Mouse (Mus musculus): Measurements from ENCODE around the gene Cep41. TPM values are rescaled to one million over a fixed set of nuclear protein-coding genes. Genes with fewer than 3 reads are reported as not detected.

Cep41 gene
- polyA plus RNA-seq, 1 experiment = 6.6 TPM

GRCm38 (mm10) chr6:30643694-30644460 is 49.7 kb downstream of the Cep41 start:
- H3K27me3 ChIP-seq (ENCODE audit: control insufficient read depth, insufficient read depth, low read length) = no peaks in the 10 kb centered on the region
- H3K36me3 ChIP-seq (ENCODE audit: control insufficient read depth, insufficient read depth, low read length) = no peaks in the 10 kb centered on the region
- no peak overlapping the region for H3K27ac ChIP-seq (ENCODE audit: control insufficient read depth, insufficient read depth, low read length)
- no peaks in the 10 kb centered on the region for H3K4me1 ChIP-seq (replicated peaks; ENCODE audit: control insufficient read depth, insufficient read depth, low read length)
- DNase-seq = no peak
- TF ChIP-seq POLR2A (IDR thresholded peaks at IDR 0.05; ENCODE audit: control insufficient read depth, extremely low read depth, insufficient read depth, low read length, poor library complexity) (no peak), CTCF (IDR thresholded peaks at IDR 0.05; ENCODE audit: borderline replicate concordance, control insufficient read depth, extremely low read depth, insufficient read depth, low read length, poor library complexity) (no peak)
- H3K4me3 ChIP-seq (ENCODE audit: control insufficient read depth, insufficient read depth, low read length) = no peak overlapping the region
- 65% methylated on average over 12 of the region's 12 CpGs for WGBS

- Histone ChIP-seq H3K27me3 (ENCODE audit: control insufficient read depth, insufficient read depth, low read length) (no peaks in the 10 kb centered on the region), H3K4me3 (ENCODE audit: control insufficient read depth, insufficient read depth, low read length) (no peak within 1 kb of the TSS), H3K4me1 (replicated peaks; ENCODE audit: control insufficient read depth, insufficient read depth, low read length) (no peaks in the 10 kb centered on the region), H3K27ac (ENCODE audit: control insufficient read depth, insufficient read depth, low read length) (no peak within 1 kb of the TSS), H3K36me3 (ENCODE audit: control insufficient read depth, insufficient read depth, low read length) (no peaks in the 10 kb centered on the region)
- no peak for TF ChIP-seq CTCF (IDR thresholded peaks at IDR 0.05; ENCODE audit: borderline replicate concordance, control insufficient read depth, extremely low read depth, insufficient read depth, low read length, poor library complexity)
- no peak for TF ChIP-seq POLR2A (IDR thresholded peaks at IDR 0.05; ENCODE audit: control insufficient read depth, extremely low read depth, insufficient read depth, low read length, poor library complexity)
- WGBS = 91% methylated on average over 5 of the region's 5 CpGs
- no peak for DNase-seq
Measured at GRCm38 (mm10) chr6:30638674-30639268, 54.8 kb downstream of the Cep41 start, which contains the start of gene Cpa1. Gene Cpa1 (plus strand): TSS chr6:30639218.

- DNase-seq = no peak
- H3K4me3 ChIP-seq (ENCODE audit: control insufficient read depth, insufficient read depth, low read length) = no peak overlapping the region
- no peaks in the 10 kb centered on the region for H3K4me1 ChIP-seq (replicated peaks; ENCODE audit: control insufficient read depth, insufficient read depth, low read length)
- 87% methylated on average over 4 of the region's 4 CpGs for WGBS
- H3K27ac ChIP-seq (ENCODE audit: control insufficient read depth, insufficient read depth, low read length) = no peak overlapping the region
- no peaks in the 10 kb centered on the region for H3K36me3 ChIP-seq (ENCODE audit: control insufficient read depth, insufficient read depth, low read length)
- H3K27me3 ChIP-seq (ENCODE audit: control insufficient read depth, insufficient read depth, low read length) = no peaks in the 10 kb centered on the region
- TF ChIP-seq POLR2A (IDR thresholded peaks at IDR 0.05; ENCODE audit: control insufficient read depth, extremely low read depth, insufficient read depth, low read length, poor library complexity) (no peak), CTCF (IDR thresholded peaks at IDR 0.05; ENCODE audit: borderline replicate concordance, control insufficient read depth, extremely low read depth, insufficient read depth, low read length, poor library complexity) (no peak)
Measured at GRCm38 (mm10) chr6:30636186-30636842, 57.2 kb downstream of the Cep41 start.

- no peaks in the 10 kb centered on the region for H3K36me3 ChIP-seq (ENCODE audit: control insufficient read depth, insufficient read depth, low read length)
- H3K4me1 ChIP-seq (replicated peaks; ENCODE audit: control insufficient read depth, insufficient read depth, low read length) = no peaks in the 10 kb centered on the region
- 84% methylated on average over 8 of the region's 8 CpGs for WGBS
- TF ChIP-seq POLR2A (IDR thresholded peaks at IDR 0.05; ENCODE audit: control insufficient read depth, extremely low read depth, insufficient read depth, low read length, poor library complexity) (no peak), CTCF (IDR thresholded peaks at IDR 0.05; ENCODE audit: borderline replicate concordance, control insufficient read depth, extremely low read depth, insufficient read depth, low read length, poor library complexity) (no peak)
- H3K27ac ChIP-seq (ENCODE audit: control insufficient read depth, insufficient read depth, low read length) = no peak overlapping the region
- H3K4me3 ChIP-seq (ENCODE audit: control insufficient read depth, insufficient read depth, low read length) = no peak overlapping the region
- no peaks in the 10 kb centered on the region for H3K27me3 ChIP-seq (ENCODE audit: control insufficient read depth, insufficient read depth, low read length)
- DNase-seq = no peak
Measured at GRCm38 (mm10) chr6:30635361-30635862, 58.1 kb downstream of the Cep41 start.

- no peak for DNase-seq
- TF ChIP-seq POLR2A (IDR thresholded peaks at IDR 0.05; ENCODE audit: control insufficient read depth, extremely low read depth, insufficient read depth, low read length, poor library complexity) = no peak
- TF ChIP-seq CTCF (IDR thresholded peaks at IDR 0.05; ENCODE audit: borderline replicate concordance, control insufficient read depth, extremely low read depth, insufficient read depth, low read length, poor library complexity) = no peak
- Histone ChIP-seq H3K36me3 (ENCODE audit: control insufficient read depth, insufficient read depth, low read length) (no peaks in the 10 kb centered on the region), H3K4me3 (ENCODE audit: control insufficient read depth, insufficient read depth, low read length) (no peak overlapping the region), H3K27ac (ENCODE audit: control insufficient read depth, insufficient read depth, low read length) (no peak overlapping the region), H3K27me3 (ENCODE audit: control insufficient read depth, insufficient read depth, low read length) (no peaks in the 10 kb centered on the region), H3K4me1 (replicated peaks; ENCODE audit: control insufficient read depth, insufficient read depth, low read length) (no peaks in the 10 kb centered on the region)
- 65% methylated on average over 1 of the region's 1 CpGs for WGBS
Measured at GRCm38 (mm10) chr6:30629989-30630388, 63.6 kb downstream of the Cep41 start.

GRCm38 (mm10) chr6:30628152-30628551 is 65.4 kb downstream of the Cep41 start:
- no peaks in the 10 kb centered on the region for H3K4me1 ChIP-seq (replicated peaks; ENCODE audit: control insufficient read depth, insufficient read depth, low read length)
- no peak overlapping the region for H3K4me3 ChIP-seq (ENCODE audit: control insufficient read depth, insufficient read depth, low read length)
- no peak for TF ChIP-seq CTCF (IDR thresholded peaks at IDR 0.05; ENCODE audit: borderline replicate concordance, control insufficient read depth, extremely low read depth, insufficient read depth, low read length, poor library complexity)
- TF ChIP-seq POLR2A (IDR thresholded peaks at IDR 0.05; ENCODE audit: control insufficient read depth, extremely low read depth, insufficient read depth, low read length, poor library complexity) = no peak
- no peaks in the 10 kb centered on the region for H3K36me3 ChIP-seq (ENCODE audit: control insufficient read depth, insufficient read depth, low read length)
- no peak for DNase-seq
- no peaks in the 10 kb centered on the region for H3K27me3 ChIP-seq (ENCODE audit: control insufficient read depth, insufficient read depth, low read length)
- 93% methylated on average over 6 of the region's 6 CpGs for WGBS
- H3K27ac ChIP-seq (ENCODE audit: control insufficient read depth, insufficient read depth, low read length) = no peak overlapping the region
